Mouse (Mus musculus): ENCODE results near the gene Gm42372.

- TF ChIP-seq GATA1 (IDR thresholded peaks at IDR 0.05; ENCODE audit: borderline replicate concordance, low read length) (no peak), FLI1 (IDR thresholded peaks at IDR 0.05; ENCODE audit: low read length) (no peak)
These were observed 36.2 kb upstream of the Gm42372 start for GRCm38 (mm10) chr7:16946441-16947348.

Measured in megakaryocyte, embryonic 14.5 days (primary cell).